Mouse (Mus musculus) liver, adult 2 months (tissue): ENCODE measurements around the gene Rag1. TPM values are rescaled to one million over a fixed set of nuclear protein-coding genes. Genes with fewer than 3 reads are reported as not detected.

Source experiments
- DNase-seq: peaks from one replicate; pipeline ENCODE4 v3.0.0-alpha.2; 2011; ENCODE audit warnings: low read depth, low spot score; ENCODE audit errors: extremely low read depth
- H3K27ac ChIP-seq: fragments of 200-500 bp; replicated peaks from 2 replicates; pipeline ENCODE4 v1.5.1; 2012; ENCODE audit warnings: low read depth, mild to moderate bottlenecking, control low read depth, inconsistent platforms, low read length; ENCODE audit not compliant: insufficient read depth
- H3K27me3 ChIP-seq: fragments of 200-500 bp; 2 replicates; pipeline ENCODE4 v1.6.1; 2012; ENCODE audit warnings: mild to moderate bottlenecking, moderate library complexity, low read length, inconsistent platforms; ENCODE audit not compliant: control insufficient read depth, insufficient read depth
- H3K36me3 ChIP-seq: fragments of 200-500 bp; 2 replicates; pipeline ENCODE4 v1.6.1; 2012; ENCODE audit warnings: low read length, inconsistent platforms; ENCODE audit not compliant: control insufficient read depth, insufficient read depth
- H3K4me1 ChIP-seq: fragments of 200-500 bp; 2 replicates; pipeline ENCODE4 v1.6.1; 2011; ENCODE audit warnings: low read length; ENCODE audit not compliant: control insufficient read depth, insufficient read depth
- H3K4me3 ChIP-seq: fragments of 200-500 bp; 2 replicates; pipeline ENCODE4 v1.5.1; 2011; ENCODE audit warnings: low read depth, mild to moderate bottlenecking, control low read depth, low read length, moderate library complexity; ENCODE audit not compliant: insufficient read depth
- H3K79me2 ChIP-seq: fragments of 200-500 bp; 2 replicates; pipeline ENCODE4 v1.6.1; 2012; ENCODE audit warnings: inconsistent platforms, mild to moderate bottlenecking, low read length, moderate library complexity; ENCODE audit not compliant: control insufficient read depth, insufficient read depth
- H3K9ac ChIP-seq: fragments of 200-500 bp; 2 replicates; pipeline ENCODE4 v1.6.1; 2012; ENCODE audit warnings: low read depth, mild to moderate bottlenecking, control low read depth, inconsistent platforms, low read length
- CTCF ChIP-seq: fragments of 200-500 bp; IDR thresholded peaks from 2 replicates; pipeline ENCODE4 v1.5.1; 2011; ENCODE audit warnings: low read depth, low read length, control low read depth
- POLR2A ChIP-seq: fragments of 200-500 bp; IDR thresholded peaks from 2 replicates; pipeline ENCODE4 v1.6.1; 2011; ENCODE audit warnings: low read length, control low read depth; ENCODE audit not compliant: insufficient read depth; ENCODE audit errors: extremely low read depth
- WGBS: fragments of 180-500 bp; shearing (Covaris S2); methylation state at CpG from one replicate; pipeline ENCODE4 v1.1.7; 2018; 5-methylcytosine and 5-hydroxymethylcytosine counted together
- polyA plus RNA-seq: library from polyadenylated mRNA; depleted of rRNA; stranded (reverse); fragments of >200 nt; gene quantifications from 2 replicates; pipeline ENCODE4 v1.2.3, GENCODE M21; 2012
- total RNA-seq: library from RNA; depleted of rRNA; stranded (reverse); fragments of >200 nt; gene quantifications from 2 replicates; pipeline ENCODE4 v1.2.3, GENCODE M21; 2014

Gene Rag1
- total and polyA plus RNA-seq, 2 experiments = not detected

DNA sequence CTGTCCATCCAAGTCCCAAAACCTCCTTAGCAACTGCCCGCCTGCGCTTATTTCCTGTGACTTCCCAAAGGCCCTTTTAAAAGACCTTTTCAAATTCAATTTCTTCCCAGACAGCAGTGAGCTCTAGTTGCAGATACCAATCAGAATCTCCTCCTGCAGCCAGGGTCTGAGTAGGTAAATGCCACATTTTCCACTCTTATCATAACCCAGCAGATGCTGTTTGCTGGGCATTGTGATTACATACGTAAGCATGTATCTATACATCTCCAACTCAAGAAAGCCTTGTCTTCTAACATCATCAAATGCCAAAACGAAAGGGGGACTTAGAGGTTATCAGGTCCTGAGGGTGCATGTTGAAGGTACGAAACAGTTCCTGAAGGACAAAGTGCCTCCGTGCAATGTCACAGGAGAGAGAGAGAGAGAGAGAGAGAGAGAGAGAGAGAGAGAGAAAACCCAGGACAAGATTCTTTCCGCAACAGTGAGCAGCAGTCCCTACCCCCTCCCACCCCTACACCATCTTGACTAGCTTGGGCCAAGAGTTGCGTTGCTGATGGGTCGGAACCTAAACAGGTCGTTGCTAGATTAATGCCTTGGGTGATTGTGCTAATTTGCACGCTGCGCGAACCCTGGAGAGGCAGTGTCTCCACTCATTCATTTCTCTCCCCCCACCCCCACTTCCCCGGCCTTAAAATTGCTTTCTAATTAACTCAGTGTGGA lies 3.1 kb upstream of the Rag1 start:
- H3K9ac ChIP-seq = no peak overlapping the region
- H3K79me2 ChIP-seq = no peaks in the 10 kb centered on the region
- no peak overlapping the region for H3K27ac ChIP-seq
- 50% methylated on average over 14 of the region's 14 CpGs for WGBS
- DNase-seq = no peak
- no peaks in the 10 kb centered on the region for H3K27me3 ChIP-seq
- no peak overlapping the region for H3K4me3 ChIP-seq
- TF ChIP-seq CTCF = no peak
- no peak for TF ChIP-seq POLR2A
- no peaks in the 10 kb centered on the region for H3K36me3 ChIP-seq
- H3K4me1 ChIP-seq = no peaks in the 10 kb centered on the region

DNA sequence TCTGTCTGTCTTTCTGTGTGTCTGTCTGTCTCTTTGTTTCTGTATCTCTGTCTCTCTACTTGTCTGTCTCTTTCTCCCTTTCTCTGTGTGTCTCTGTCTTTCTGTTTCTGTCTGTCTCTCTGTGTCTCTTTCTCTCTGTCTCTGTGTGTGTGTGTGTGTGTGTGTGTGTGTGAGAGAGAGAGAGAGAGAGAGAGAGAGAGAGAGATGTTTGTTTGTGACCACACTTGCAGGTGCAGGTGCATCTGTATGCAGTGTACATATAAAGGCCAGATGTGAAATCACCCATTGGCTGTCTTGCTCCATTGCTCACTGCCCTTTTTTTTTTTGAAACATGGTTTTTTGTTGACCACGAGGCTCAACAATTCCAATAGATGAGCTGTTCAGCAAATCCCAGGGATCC lies 1.1 kb upstream of the Rag1 start:
- Histone ChIP-seq H3K79me2 (no peaks in the 10 kb centered on the region), H3K36me3 (no peaks in the 10 kb centered on the region), H3K27ac (no peak overlapping the region), H3K27me3 (no peaks in the 10 kb centered on the region), H3K9ac (no peak overlapping the region), H3K4me1 (no peaks in the 10 kb centered on the region), H3K4me3 (no peak overlapping the region)
- 20% methylated on average over 1 of the region's 1 CpGs for WGBS
- TF ChIP-seq CTCF = no peak
- TF ChIP-seq POLR2A = no peak
- DNase-seq = no peak

DNA sequence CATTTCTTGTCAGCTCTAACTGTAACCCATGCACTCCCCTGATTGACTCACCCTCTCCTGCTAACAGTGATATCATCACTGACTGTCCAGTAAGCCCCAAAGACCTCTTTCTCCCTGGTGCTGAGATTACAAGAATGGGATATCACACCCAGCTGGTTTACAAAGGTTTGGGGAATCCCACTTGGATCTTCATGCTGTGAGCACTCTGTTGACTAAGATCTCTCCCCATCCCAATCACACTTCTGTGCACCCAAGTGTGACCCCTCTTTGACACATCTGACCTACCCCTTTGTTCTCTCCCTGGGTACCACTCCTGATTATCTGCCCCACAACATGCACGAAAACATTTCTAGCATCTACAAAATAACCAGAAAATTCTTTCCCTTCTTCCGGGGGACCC lies 940 bp downstream of the Rag1 start:
- TF ChIP-seq POLR2A = no peak
- no peak for TF ChIP-seq CTCF
- no peaks in the 10 kb centered on the region for H3K36me3 ChIP-seq
- no peak overlapping the region for H3K27ac ChIP-seq
- H3K4me1 ChIP-seq = no peaks in the 10 kb centered on the region
- no peak overlapping the region for H3K9ac ChIP-seq
- H3K27me3 ChIP-seq = no peaks in the 10 kb centered on the region
- DNase-seq = no peak
- H3K79me2 ChIP-seq = no peaks in the 10 kb centered on the region
- 87% methylated on average over 2 of the region's 2 CpGs for WGBS
- no peak overlapping the region for H3K4me3 ChIP-seq

DNA sequence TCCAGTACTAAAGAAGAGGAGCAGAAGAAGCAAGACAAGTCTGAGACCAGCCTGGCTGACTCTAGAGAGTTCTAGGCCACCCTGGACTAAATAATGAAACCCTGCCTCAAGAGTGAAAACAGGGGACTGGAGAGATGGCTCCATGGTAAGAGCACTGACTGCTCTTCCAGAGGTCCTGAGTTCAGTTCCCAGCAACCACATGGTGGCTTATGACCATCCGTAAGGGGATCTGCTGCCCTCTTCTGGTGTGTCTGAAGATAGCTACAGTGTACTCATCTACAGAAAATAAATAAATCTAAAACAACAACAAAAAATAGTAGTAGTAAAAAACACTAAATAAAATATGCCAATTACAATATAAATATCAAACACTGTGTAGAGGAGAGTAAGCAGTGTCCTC lies 3.5 kb downstream of the Rag1 start:
- no peak for DNase-seq
- Histone ChIP-seq H3K79me2 (no peaks in the 10 kb centered on the region), H3K9ac (no peak overlapping the region), H3K27ac (no peak overlapping the region), H3K27me3 (no peaks in the 10 kb centered on the region), H3K4me3 (no peak overlapping the region), H3K4me1 (no peaks in the 10 kb centered on the region), H3K36me3 (no peaks in the 10 kb centered on the region)
- 76% methylated on average over 1 of the region's 1 CpGs for WGBS
- TF ChIP-seq POLR2A = no peak
- TF ChIP-seq CTCF = no peak

DNA sequence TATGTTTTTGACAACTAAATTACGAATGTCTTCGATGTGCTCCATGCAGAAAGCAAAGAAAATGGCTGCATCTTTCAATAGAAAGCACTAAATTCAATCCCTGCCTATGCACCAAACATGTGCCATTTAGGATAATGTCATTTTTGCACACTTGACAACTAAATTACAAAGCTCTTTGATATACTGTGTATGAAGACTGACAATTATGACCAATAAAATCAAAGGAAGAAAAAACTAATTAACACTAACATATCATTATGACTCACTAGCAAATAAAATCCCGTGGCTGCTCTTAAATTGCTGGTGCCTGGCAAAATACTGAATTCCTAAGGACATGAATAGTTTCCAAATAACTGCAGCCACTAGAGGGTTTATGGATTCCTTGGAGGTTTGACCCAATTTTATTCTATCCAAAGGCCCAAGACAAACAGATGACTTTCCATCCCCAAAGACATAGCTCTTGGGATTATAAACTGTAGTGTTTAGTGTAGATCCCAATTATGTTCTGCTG lies 9.4 kb downstream of the Rag1 start:
- WGBS = 71% methylated on average over 3 of the region's 3 CpGs

DNA sequence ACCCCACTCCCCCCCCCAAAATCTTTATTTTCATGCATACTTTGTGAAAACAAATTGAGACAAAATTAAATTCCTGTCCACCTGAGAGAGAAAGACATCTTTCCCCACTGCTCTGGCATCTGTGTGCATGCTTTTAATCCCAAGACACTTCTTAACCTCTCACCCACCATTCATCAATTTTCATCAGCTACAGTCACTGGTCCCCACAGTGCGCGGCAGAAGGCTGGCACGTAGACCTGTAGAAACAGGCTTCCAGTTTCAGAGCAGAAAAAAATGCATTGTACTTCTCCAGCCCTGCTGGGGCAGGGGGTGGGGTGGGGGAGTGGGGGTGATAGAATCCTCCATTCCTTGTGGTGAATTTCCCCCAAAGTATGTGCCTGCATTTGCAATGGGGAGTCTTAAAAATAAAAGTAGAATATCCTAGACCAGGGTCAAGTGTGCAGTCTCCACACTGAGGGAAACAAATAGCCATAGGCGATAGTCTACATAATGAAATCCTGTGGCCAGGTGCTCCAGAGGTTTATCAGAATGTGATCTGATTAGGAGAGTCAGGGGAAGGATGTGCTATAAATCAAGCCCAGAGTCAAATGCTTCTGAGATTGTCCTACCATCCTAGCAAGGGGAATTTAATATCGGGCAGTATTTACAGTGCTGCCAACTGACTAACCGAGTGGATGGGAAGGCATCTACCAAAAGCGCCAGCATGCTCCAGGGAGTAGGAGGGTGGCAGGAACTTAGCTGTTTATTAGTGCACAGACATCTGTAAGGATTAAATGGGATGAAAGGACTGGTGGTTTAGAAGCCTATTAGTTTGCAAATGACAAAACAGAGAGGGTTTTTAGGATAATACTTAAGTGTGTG lies 10.1 kb downstream of the Rag1 start:
- Histone ChIP-seq H3K79me2 (no peaks in the 10 kb centered on the region), H3K9ac (no peak overlapping the region), H3K27ac (no peak overlapping the region), H3K27me3 (no peaks in the 10 kb centered on the region), H3K36me3 (no peaks in the 10 kb centered on the region), H3K4me1 (no peaks in the 10 kb centered on the region), H3K4me3 (no peak overlapping the region)
- DNase-seq = no peak
- 85% methylated on average over 7 of the region's 7 CpGs for WGBS
- TF ChIP-seq POLR2A = no peak
- no peak for TF ChIP-seq CTCF

More for the DNA sequence above, 9.4 kb downstream of the Rag1 start:
- Histone ChIP-seq H3K27ac (no peak overlapping the region), H3K27me3 (no peaks in the 10 kb centered on the region), H3K9ac (no peak overlapping the region), H3K4me1 (no peaks in the 10 kb centered on the region), H3K4me3 (no peak overlapping the region), H3K79me2 (no peaks in the 10 kb centered on the region), H3K36me3 (no peaks in the 10 kb centered on the region)
- no peak for DNase-seq
- TF ChIP-seq POLR2A = no peak
- TF ChIP-seq CTCF = no peak
